Mouse (Mus musculus): Measurements from ENCODE around the gene Vmn2r23. TPM values are rescaled to one million over a fixed set of nuclear protein-coding genes. Genes with fewer than 3 reads are reported as not detected.
"Not testable (repeated sequence)": the region's sequence is repeated elsewhere in the genome, so short reads cannot be mapped to it uniquely, and the experiment has no call there.

Gene Vmn2r23
- not detected in 2 replicates for polyA plus RNA-seq (2015; fragmentation: Nextera tagmentation; extraction: Ambion mirVana)

- Histone ChIP-seq H3K4me1 (ENCODE audit: insufficient read depth, low read length) (no peaks in the 10 kb centered on the region), H3K9me3 (ENCODE audit: low read length) (no peaks in the 10 kb centered on the region), H3K4me3 (ENCODE audit: low read length) (no peak within 1 kb of the TSS), H3K36me3 (ENCODE audit: insufficient read depth, low read length) (no peaks in the 10 kb centered on the region), H3K4me2 (replicated peaks; ENCODE audit: low read depth, low read length) (no peak within 1 kb of the TSS), H3K27me3 (ENCODE audit: insufficient read depth, low read length) (no peaks in the 10 kb centered on the region), H3K9ac (replicated peaks; ENCODE audit: low read length) (no peak within 1 kb of the TSS), H3K27ac (ENCODE audit: low read length) (no peak within 1 kb of the TSS)
- no peak for ATAC-seq (ENCODE audit: low FRiP score, low TSS enrichment)
- 78% methylated on average over 1 of the region's 1 CpGs for WGBS
These were observed at the start of gene Vmn2r23 for GRCm38 (mm10) chr6:123702370-123702769. Gene Vmn2r23, plus strand, starts transcription at chr6:123702670.

DNA sequence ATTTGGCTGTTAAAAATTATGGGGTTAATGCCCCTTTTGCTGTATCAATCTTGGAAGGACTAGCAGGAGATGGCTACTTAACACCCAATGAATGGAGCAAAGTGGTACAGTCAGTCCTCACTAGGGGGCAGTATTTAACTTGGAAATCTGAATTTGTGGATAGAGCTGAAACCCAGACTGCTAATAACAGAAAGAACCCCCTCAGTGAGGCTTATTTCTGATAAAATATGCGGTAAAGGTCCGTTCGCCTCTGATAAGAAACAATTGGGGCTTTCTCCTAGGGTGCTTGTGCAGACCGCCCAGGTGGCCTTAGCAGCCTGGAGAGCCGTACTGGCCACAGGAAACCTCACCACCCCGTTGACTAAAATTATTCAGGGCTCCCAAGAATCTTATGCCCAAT is 45.4 kb upstream of the Vmn2r23 start:
- ATAC-seq (ENCODE audit: low FRiP score, low TSS enrichment) = no peak
- no peaks in the 10 kb centered on the region for H3K36me3 ChIP-seq (ENCODE audit: insufficient read depth, low read length)
- H3K27me3 ChIP-seq (ENCODE audit: insufficient read depth, low read length) = no peaks in the 10 kb centered on the region
- H3K9me3 ChIP-seq (ENCODE audit: low read length) = no peaks in the 10 kb centered on the region; the same call in 1 of the 2 replicates
- WGBS = 54% methylated on average over 6 of the region's 6 CpGs
- H3K4me1 ChIP-seq (ENCODE audit: insufficient read depth, low read length) = no peaks in the 10 kb centered on the region
- H3K4me3 ChIP-seq (ENCODE audit: low read length) = no peak overlapping the region
- no peak overlapping the region for H3K4me2 ChIP-seq (replicated peaks; ENCODE audit: low read depth, low read length)
- no peak overlapping the region for H3K9ac ChIP-seq (replicated peaks; ENCODE audit: low read length)
- no peak overlapping the region for H3K27ac ChIP-seq (ENCODE audit: low read length)

DNA sequence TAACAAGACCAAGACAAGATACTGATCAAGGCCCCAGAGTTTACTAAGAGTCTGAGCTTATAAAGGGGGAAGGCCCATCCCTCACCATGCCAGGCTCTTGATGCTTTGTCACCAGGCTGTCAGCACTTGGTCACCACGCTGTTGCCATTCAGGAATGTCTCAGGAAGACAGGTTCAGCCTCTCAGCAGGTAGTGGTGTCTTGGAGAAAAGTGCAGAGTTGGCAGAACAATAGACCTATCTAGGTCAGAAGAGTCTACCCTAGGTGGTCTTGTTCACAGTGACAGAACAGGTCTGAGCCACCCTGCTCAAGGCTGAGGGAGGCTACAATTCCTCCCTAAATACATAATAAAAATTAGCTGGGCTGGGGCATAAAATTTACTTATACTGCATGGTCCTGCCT is 5.8 kb upstream of the Vmn2r23 start:
- not testable (repeated sequence) for H3K4me1 ChIP-seq (ENCODE audit: insufficient read depth, low read length); H3K4me3 ChIP-seq (ENCODE audit: low read length); H3K4me2 ChIP-seq (replicated peaks; ENCODE audit: low read depth, low read length); H3K27ac ChIP-seq (ENCODE audit: low read length); H3K9ac ChIP-seq (replicated peaks; ENCODE audit: low read length); H3K9me3 ChIP-seq (ENCODE audit: low read length); H3K27me3 ChIP-seq (ENCODE audit: insufficient read depth, low read length); H3K36me3 ChIP-seq (ENCODE audit: insufficient read depth, low read length); ATAC-seq (ENCODE audit: low FRiP score, low TSS enrichment)
- 74% methylated on average over 1 of the region's 1 CpGs for WGBS

- no peaks in the 10 kb centered on the region for H3K4me1 ChIP-seq (ENCODE audit: insufficient read depth, low read length)
- H3K9me3 ChIP-seq (ENCODE audit: low read length) = no peaks in the 10 kb centered on the region
- H3K36me3 ChIP-seq (ENCODE audit: insufficient read depth, low read length) = no peaks in the 10 kb centered on the region
- H3K4me3 ChIP-seq (ENCODE audit: low read length) = no peak overlapping the region
- no peak for ATAC-seq (ENCODE audit: low FRiP score, low TSS enrichment)
- H3K27me3 ChIP-seq (ENCODE audit: insufficient read depth, low read length) = no peaks in the 10 kb centered on the region
- H3K4me2 ChIP-seq (replicated peaks; ENCODE audit: low read depth, low read length) = no peak overlapping the region
- no peak overlapping the region for H3K27ac ChIP-seq (ENCODE audit: low read length)
- no peak overlapping the region for H3K9ac ChIP-seq (replicated peaks; ENCODE audit: low read length)
These were observed 5.3 kb upstream of the Vmn2r23 start for GRCm38 (mm10) chr6:123697213-123697612.

GRCm38 (mm10) chr6:123770031-123770430 is 67.6 kb downstream of the Vmn2r23 start:
- Histone ChIP-seq H3K36me3 (ENCODE audit: insufficient read depth, low read length) (no peaks in the 10 kb centered on the region), H3K4me3 (ENCODE audit: low read length) (no peak overlapping the region), H3K4me2 (replicated peaks; ENCODE audit: low read depth, low read length) (no peak overlapping the region), H3K27ac (ENCODE audit: low read length) (no peak overlapping the region), H3K9ac (replicated peaks; ENCODE audit: low read length) (no peak overlapping the region), H3K4me1 (ENCODE audit: insufficient read depth, low read length) (no peaks in the 10 kb centered on the region), H3K27me3 (ENCODE audit: insufficient read depth, low read length) (no peaks in the 10 kb centered on the region), H3K9me3 (ENCODE audit: low read length) (no peaks in the 10 kb centered on the region)
- WGBS = 86% methylated on average over 3 of the region's 3 CpGs
- no peak for ATAC-seq (ENCODE audit: low FRiP score, low TSS enrichment)

GRCm38 (mm10) chr6:123778579-123778978 is 76.1 kb downstream of the Vmn2r23 start, which contains the start of gene Vmn2r24:
Gene Vmn2r24, plus strand, starts transcription at chr6:123778879.
- no peaks in the 10 kb centered on the region for H3K4me1 ChIP-seq (ENCODE audit: insufficient read depth, low read length)
- ATAC-seq (ENCODE audit: low FRiP score, low TSS enrichment) = no peak
- no peaks in the 10 kb centered on the region for H3K9me3 ChIP-seq (ENCODE audit: low read length)
- WGBS = 82% methylated on average over 1 of the region's 1 CpGs
- no peak within 1 kb of the TSS for H3K4me3 ChIP-seq (ENCODE audit: low read length)
- H3K4me2 ChIP-seq (replicated peaks; ENCODE audit: low read depth, low read length) = no peak within 1 kb of the TSS
- no peak within 1 kb of the TSS for H3K27ac ChIP-seq (ENCODE audit: low read length)
- H3K9ac ChIP-seq (replicated peaks; ENCODE audit: low read length) = no peak within 1 kb of the TSS
- no peaks in the 10 kb centered on the region for H3K27me3 ChIP-seq (ENCODE audit: insufficient read depth, low read length)
- no peaks in the 10 kb centered on the region for H3K36me3 ChIP-seq (ENCODE audit: insufficient read depth, low read length)

DNA sequence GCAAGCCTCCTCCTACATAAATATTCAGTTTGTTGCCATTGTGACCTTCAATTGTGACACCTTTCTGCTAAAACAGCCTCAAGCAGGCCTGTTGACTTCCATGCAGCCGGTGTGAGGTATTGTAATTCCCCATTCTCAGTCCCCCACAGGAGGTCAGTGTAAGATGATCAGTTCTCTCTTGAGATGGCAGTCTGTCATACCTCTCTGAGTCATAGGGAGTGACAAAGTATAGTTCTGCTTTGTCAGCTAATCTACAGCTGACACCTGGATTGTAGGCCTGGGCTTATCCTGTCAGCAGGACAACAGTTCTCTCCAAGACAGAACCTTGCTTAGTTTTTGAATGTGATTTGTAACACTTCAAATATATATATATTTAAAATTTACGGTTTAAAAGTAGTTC is 82.4 kb downstream of the Vmn2r23 start:
- no peaks in the 10 kb centered on the region for H3K4me1 ChIP-seq (ENCODE audit: insufficient read depth, low read length)
- H3K9me3 ChIP-seq (ENCODE audit: low read length) = no peaks in the 10 kb centered on the region
- no peaks in the 10 kb centered on the region for H3K27me3 ChIP-seq (ENCODE audit: insufficient read depth, low read length)
- H3K36me3 ChIP-seq (ENCODE audit: insufficient read depth, low read length) = no peaks in the 10 kb centered on the region
- no peak for ATAC-seq (ENCODE audit: low FRiP score, low TSS enrichment)
- 68% methylated on average over 2 of the region's 2 CpGs for WGBS
- H3K27ac ChIP-seq (ENCODE audit: low read length) = no peak overlapping the region
- H3K4me2 ChIP-seq (replicated peaks; ENCODE audit: low read depth, low read length) = no peak overlapping the region
- H3K4me3 ChIP-seq (ENCODE audit: low read length) = no peak overlapping the region
- no peak overlapping the region for H3K9ac ChIP-seq (replicated peaks; ENCODE audit: low read length)

DNA sequence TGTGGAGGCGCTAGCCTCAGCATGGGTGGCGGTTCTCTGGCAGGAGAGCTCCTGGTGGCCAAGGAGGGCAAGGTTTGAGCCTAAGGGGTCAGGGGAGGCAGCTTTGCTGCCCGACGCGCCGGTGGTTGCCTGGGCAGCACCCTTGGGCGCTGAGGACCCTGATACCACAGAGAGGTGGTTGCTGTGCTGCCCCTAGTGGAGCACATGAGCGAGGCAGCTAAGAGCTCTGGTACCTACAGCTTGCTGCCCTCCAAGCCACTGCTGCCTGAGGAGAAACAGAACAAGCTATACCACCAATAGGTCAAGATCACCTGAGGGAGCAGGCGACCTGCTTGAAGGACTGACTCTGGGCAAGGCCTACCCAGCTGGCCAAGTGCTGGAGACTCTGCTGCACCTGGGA is 91.3 kb downstream of the Vmn2r23 start:
- H3K4me3 ChIP-seq (ENCODE audit: low read length) = no peak overlapping the region
- WGBS = 37% methylated on average over 9 of the region's 9 CpGs
- no peak overlapping the region for H3K9ac ChIP-seq (replicated peaks; ENCODE audit: low read length)
- no peak overlapping the region for H3K27ac ChIP-seq (ENCODE audit: low read length)
- H3K4me2 ChIP-seq (replicated peaks; ENCODE audit: low read depth, low read length) = no peak overlapping the region
- ATAC-seq (ENCODE audit: low FRiP score, low TSS enrichment) = no peak
- H3K36me3 ChIP-seq (ENCODE audit: insufficient read depth, low read length) = no peaks in the 10 kb centered on the region
- no peaks in the 10 kb centered on the region for H3K9me3 ChIP-seq (ENCODE audit: low read length)
- H3K4me1 ChIP-seq (ENCODE audit: insufficient read depth, low read length) = no peaks in the 10 kb centered on the region
- H3K27me3 ChIP-seq (ENCODE audit: insufficient read depth, low read length) = no peaks in the 10 kb centered on the region

Other genes starting within 250 kb of the Vmn2r23 start
- gene Vmn2r21, start 169.3 kb upstream of the Vmn2r23 start, polyA plus RNA-seq (2015; fragmentation: Nextera tagmentation; extraction: Ambion mirVana) = not detected in 2 replicates
- not detected in 2 replicates for gene Vmn2r22, start 51.9 kb upstream of the Vmn2r23 start, polyA plus RNA-seq (2015; fragmentation: Nextera tagmentation; extraction: Ambion mirVana)
- not detected in 2 replicates for gene Vmn2r24, start 76.2 kb downstream of the Vmn2r23 start, polyA plus RNA-seq (2015; fragmentation: Nextera tagmentation; extraction: Ambion mirVana)
- gene Vmn2r25, start 150.8 kb downstream of the Vmn2r23 start, polyA plus RNA-seq (2015; fragmentation: Nextera tagmentation; extraction: Ambion mirVana) = not detected in 2 replicates

All from kidney, embryonic 16.5 days (tissue).